Mouse (Mus musculus): ENCODE measurements around the gene Esyt2.

- TF ChIP-seq EP300 (IDR thresholded peaks at IDR 0.05; ENCODE audit: insufficient read depth, low read depth, low read length) (no peak), CTCF (IDR thresholded peaks at IDR 0.05) (no peak)
These were observed 140.7 kb downstream of the Esyt2 start for GRCm38 (mm10) chr12:116421656-116422055.
